Mouse (Mus musculus): ENCODE data around the gene Angptl2. TPM values are rescaled to one million over a fixed set of nuclear protein-coding genes. Genes with fewer than 3 reads are reported as not detected.
"Not testable (repeated sequence)": the region's sequence is repeated elsewhere in the genome, so short reads cannot be mapped to it uniquely, and the experiment has no call there.

Gene Angptl2
- polyA plus RNA-seq, 1 experiment from 2014 or later: 30.3 TPM

GRCm38 (mm10) chr2:33203284-33203683 is 12.6 kb upstream of the Angptl2 start:
- Histone ChIP-seq H3K9ac (no peak overlapping the region; the same call in 1 of the 2 replicates), H3K27me3 (ENCODE audit: insufficient read depth, low read length) (no peaks in the 10 kb centered on the region), H3K4me1 (ENCODE audit: insufficient read depth) (0 out of 2 replicates have a peak, but pooled peaks cover 8% of the 10 kb centered on the region), H3K36me3 (ENCODE audit: insufficient read depth) (no peaks in the 10 kb centered on the region), H3K9me3 (ENCODE audit: low read depth, low read length) (no peaks in the 10 kb centered on the region), H3K4me2 (no peak overlapping the region), H3K4me3 (ENCODE audit: low read depth, low read length) (no peak overlapping the region), H3K27ac (ENCODE audit: low read depth) (peak overlapping the region; percentile 4; the same call in 1 of the 2 replicates)
- 39% methylated on average over 6 of the region's 6 CpGs for WGBS
- DNase-seq (peak; percentile 32), ATAC-seq (ENCODE audit: insufficient read depth) (no peak)
- no peak for TF ChIP-seq CTCF (IDR thresholded peaks at IDR 0.05; ENCODE audit: low read depth)

- Histone ChIP-seq H3K27me3 (ENCODE audit: insufficient read depth, low read length) (no peaks in the 10 kb centered on the region), H3K4me1 (ENCODE audit: insufficient read depth) (0 out of 2 replicates have a peak, but pooled peaks cover 8% of the 10 kb centered on the region), H3K4me2 (no peak overlapping the region), H3K4me3 (ENCODE audit: low read depth, low read length) (no peak overlapping the region), H3K9ac (no peak overlapping the region), H3K9me3 (ENCODE audit: low read depth, low read length) (no peaks in the 10 kb centered on the region), H3K36me3 (ENCODE audit: insufficient read depth) (no peaks in the 10 kb centered on the region), H3K27ac (ENCODE audit: low read depth) (no peak overlapping the region)
- no peak for TF ChIP-seq CTCF (IDR thresholded peaks at IDR 0.05; ENCODE audit: low read depth)
- 61% methylated on average over 5 of the region's 5 CpGs for WGBS
- DNase-seq (no peak), ATAC-seq (ENCODE audit: insufficient read depth) (no peak)
These were observed 10.9 kb upstream of the Angptl2 start for GRCm38 (mm10) chr2:33204980-33205379.

- peak overlapping the region; percentile 24; the same call in 1 of the 2 replicates for H3K27ac ChIP-seq (ENCODE audit: low read depth)
- H3K36me3 ChIP-seq (ENCODE audit: insufficient read depth): no peaks in the 10 kb centered on the region
- H3K9ac ChIP-seq: no peak overlapping the region
- no peaks in the 10 kb centered on the region for H3K27me3 ChIP-seq (ENCODE audit: insufficient read depth, low read length)
- TF ChIP-seq CTCF (IDR thresholded peaks at IDR 0.05; ENCODE audit: low read depth): no peak
- no peak for DNase-seq
- H3K4me3 ChIP-seq (ENCODE audit: low read depth, low read length): no peak overlapping the region
- 38% methylated on average over 14 of the region's 14 CpGs for WGBS
- ATAC-seq (ENCODE audit: insufficient read depth): no peak
- H3K9me3 ChIP-seq (ENCODE audit: low read depth, low read length): no peaks in the 10 kb centered on the region
- H3K4me2 ChIP-seq: no peak overlapping the region
- H3K4me1 ChIP-seq (ENCODE audit: insufficient read depth): 0 out of 2 replicates have a peak, but pooled peaks cover 8% of the 10 kb centered on the region
These were observed 9.8 kb upstream of the Angptl2 start for GRCm38 (mm10) chr2:33205939-33206525.

- Histone ChIP-seq H3K4me1 (ENCODE audit: insufficient read depth) (0 out of 2 replicates have a peak, but pooled peaks cover 8% of the 10 kb centered on the region), H3K36me3 (ENCODE audit: insufficient read depth) (no peaks in the 10 kb centered on the region), H3K9me3 (ENCODE audit: low read depth, low read length) (no peaks in the 10 kb centered on the region), H3K4me2 (no peak overlapping the region), H3K4me3 (ENCODE audit: low read depth, low read length) (no peak overlapping the region), H3K27ac (ENCODE audit: low read depth) (no peak overlapping the region; the same call in 1 of the 2 replicates), H3K9ac (no peak overlapping the region), H3K27me3 (ENCODE audit: insufficient read depth, low read length) (no peaks in the 10 kb centered on the region)
- 27% methylated on average over 4 of the region's 4 CpGs for WGBS
- ATAC-seq (ENCODE audit: insufficient read depth) (no peak), DNase-seq (peak; percentile 53)
- no peak for TF ChIP-seq CTCF (IDR thresholded peaks at IDR 0.05; ENCODE audit: low read depth)
These were observed 8.8 kb upstream of the Angptl2 start for GRCm38 (mm10) chr2:33207069-33207468.

- no peak overlapping the region for H3K4me2 ChIP-seq
- no peaks in the 10 kb centered on the region for H3K9me3 ChIP-seq (ENCODE audit: low read depth, low read length)
- 0 out of 2 replicates have a peak, but pooled peaks cover 8% of the 10 kb centered on the region for H3K4me1 ChIP-seq (ENCODE audit: insufficient read depth)
- H3K27ac ChIP-seq (ENCODE audit: low read depth): no peak overlapping the region
- H3K9ac ChIP-seq: no peak overlapping the region
- WGBS: 78% methylated on average over 5 of the region's 5 CpGs
- TF ChIP-seq CTCF (IDR thresholded peaks at IDR 0.05; ENCODE audit: low read depth): no peak
- H3K27me3 ChIP-seq (ENCODE audit: insufficient read depth, low read length): no peaks in the 10 kb centered on the region
- DNase-seq (no peak), ATAC-seq (ENCODE audit: insufficient read depth) (no peak)
- H3K36me3 ChIP-seq (ENCODE audit: insufficient read depth): no peaks in the 10 kb centered on the region
- H3K4me3 ChIP-seq (ENCODE audit: low read depth, low read length): no peak overlapping the region
These were observed 7.7 kb upstream of the Angptl2 start for GRCm38 (mm10) chr2:33208134-33208533.

GRCm38 (mm10) chr2:33210841-33211240 is 5.0 kb upstream of the Angptl2 start:
- Histone ChIP-seq H3K27me3 (ENCODE audit: insufficient read depth, low read length) (no peaks in the 10 kb centered on the region), H3K9ac (no peak overlapping the region), H3K4me2 (no peak overlapping the region), H3K4me1 (ENCODE audit: insufficient read depth) (0 out of 2 replicates have a peak, but pooled peaks cover 6% of the 10 kb centered on the region), H3K9me3 (ENCODE audit: low read depth, low read length) (no peaks in the 10 kb centered on the region), H3K4me3 (ENCODE audit: low read depth, low read length) (no peak overlapping the region), H3K36me3 (ENCODE audit: insufficient read depth) (no peaks in the 10 kb centered on the region), H3K27ac (ENCODE audit: low read depth) (no peak overlapping the region)
- DNase-seq (no peak), ATAC-seq (ENCODE audit: insufficient read depth) (no peak)
- TF ChIP-seq CTCF (IDR thresholded peaks at IDR 0.05; ENCODE audit: low read depth): no peak
- 81% methylated on average over 2 of the region's 2 CpGs for WGBS

- H3K4me3 ChIP-seq (ENCODE audit: low read depth, low read length); ATAC-seq (ENCODE audit: insufficient read depth); H3K27ac ChIP-seq (ENCODE audit: low read depth); DNase-seq; H3K9ac ChIP-seq; H3K9me3 ChIP-seq (ENCODE audit: low read depth, low read length); H3K4me2 ChIP-seq; H3K36me3 ChIP-seq (ENCODE audit: insufficient read depth); H3K27me3 ChIP-seq (ENCODE audit: insufficient read depth, low read length); H3K4me1 ChIP-seq (ENCODE audit: insufficient read depth): not testable (repeated sequence)
- WGBS: 74% methylated on average over 11 of the region's 11 CpGs
These were observed 4.6 kb upstream of the Angptl2 start for GRCm38 (mm10) chr2:33211263-33211662.

Measured in lung, embryonic 14.5 days (tissue).